Mouse (Mus musculus) kidney, embryonic 14.5 days (tissue): ENCODE results near the gene Itk. TPM values are rescaled to one million over a fixed set of nuclear protein-coding genes. Genes with fewer than 3 reads are reported as not detected.
A peak's percentile ranks its signal among the peaks of the same experiment; 100 is the strongest.

Source experiments
- ATAC-seq: fragments of 200-750 bp; cut with Nextera tagmentation; 2 replicates; pipeline ENCODE4 v1.8.0; 2017; ENCODE audit warnings: moderate number of reproducible peaks, mild to moderate bottlenecking, moderate TSS enrichment, moderate library complexity; ENCODE audit not compliant: low FRiP score, low TSS enrichment
- H3K27ac ChIP-seq: fragments of 300-500 bp; sonication (generic); 2 replicates; pipeline ENCODE4 v1.5.1; 2014; ENCODE audit warnings: low read depth, mild to moderate bottlenecking, low read length, moderate library complexity, mixed read lengths
- H3K27me3 ChIP-seq: fragments of 300-500 bp; sonication (generic); 2 replicates; pipeline ENCODE4 v1.6.1; 2014; ENCODE audit warnings: mild to moderate bottlenecking, low read length; ENCODE audit not compliant: control insufficient read depth, insufficient read depth
- H3K36me3 ChIP-seq: fragments of 300-500 bp; sonication (generic); 2 replicates; pipeline ENCODE4 v1.6.1; 2014; ENCODE audit warnings: low read length, mixed read lengths; ENCODE audit not compliant: control insufficient read depth, insufficient read depth
- H3K4me1 ChIP-seq: fragments of 300-500 bp; sonication (generic); 2 replicates; pipeline ENCODE4 v1.6.1; 2014; ENCODE audit warnings: low read length, mixed read lengths; ENCODE audit not compliant: control insufficient read depth, insufficient read depth
- H3K4me2 ChIP-seq: fragments of 300-500 bp; sonication (generic); replicated peaks from 2 replicates; pipeline ENCODE4 v1.6.1; 2014; ENCODE audit warnings: low read depth, mild to moderate bottlenecking, low read length
- H3K4me3 ChIP-seq: fragments of 300-500 bp; sonication (generic); 2 replicates; pipeline ENCODE4 v1.5.1; 2014; ENCODE audit warnings: mild to moderate bottlenecking, low read length
- H3K9ac ChIP-seq: fragments of 300-500 bp; sonication (generic); 2 replicates; pipeline ENCODE4 v1.6.1; 2014; ENCODE audit warnings: low read depth, mild to moderate bottlenecking, low read length, moderate library complexity
- H3K9me3 ChIP-seq: fragments of 300-500 bp; sonication (generic); 2 replicates; pipeline ENCODE4 v1.6.1; 2016; ENCODE audit warnings: low read length; ENCODE audit not compliant: control insufficient read depth
- WGBS: fragments of 180-500 bp; shearing (Covaris S2); extraction: QIAGEN DNeasy Blood & Tissue Kit; methylation state at CpG from one replicate; pipeline ENCODE4 v1.1.7; 2014; 5-methylcytosine and 5-hydroxymethylcytosine counted together
- polyA plus RNA-seq: library from polyadenylated mRNA; unstranded; fragments of >200 nt; fragmentation: Nextera tagmentation; extraction: Ambion mirVana; gene quantifications from 2 replicates; pipeline ENCODE4 v1.2.1, GENCODE M21; 2014

Gene Itk
- polyA plus RNA-seq, 1 experiment from 2014 or later: 0.58 TPM

GRCm38 (mm10) chr11:46283800-46284199 lies 105.5 kb downstream of the Itk start:
- H3K9ac ChIP-seq: no peak overlapping the region
- 92% methylated on average over 6 of the region's 6 CpGs for WGBS
- no peak overlapping the region for H3K4me3 ChIP-seq
- H3K4me1 ChIP-seq: no peaks in the 10 kb centered on the region
- no peak overlapping the region for H3K27ac ChIP-seq
- no peaks in the 10 kb centered on the region for H3K27me3 ChIP-seq
- H3K4me2 ChIP-seq: no peak overlapping the region
- no peaks in the 10 kb centered on the region for H3K9me3 ChIP-seq
- no peaks in the 10 kb centered on the region for H3K36me3 ChIP-seq
- no peak for ATAC-seq

- Histone ChIP-seq H3K4me3 (no peak overlapping the region), H3K4me2 (no peak overlapping the region), H3K9me3 (no peaks in the 10 kb centered on the region), H3K27me3 (no peaks in the 10 kb centered on the region), H3K4me1 (no peaks in the 10 kb centered on the region), H3K27ac (no peak overlapping the region), H3K36me3 (0 out of 2 replicates have a peak, but pooled peaks cover 2% of the 10 kb centered on the region), H3K9ac (no peak overlapping the region)
- no peak for ATAC-seq
- 88% methylated on average over 5 of the region's 5 CpGs for WGBS
Observed at GRCm38 (mm10) chr11:46282612-46283011, 106.7 kb downstream of the Itk start.

- peaks cover 6% of the 10 kb centered on the region; the same call in 1 of the 2 replicates for H3K36me3 ChIP-seq
- H3K4me1 ChIP-seq: no peaks in the 10 kb centered on the region
- no peak overlapping the region for H3K4me2 ChIP-seq
- no peak overlapping the region for H3K4me3 ChIP-seq
- no peak overlapping the region for H3K27ac ChIP-seq
- H3K9ac ChIP-seq: no peak overlapping the region
- no peak for ATAC-seq
- 92% methylated on average over 12 of the region's 12 CpGs for WGBS
- no peaks in the 10 kb centered on the region for H3K27me3 ChIP-seq
- no peaks in the 10 kb centered on the region for H3K9me3 ChIP-seq
Observed at GRCm38 (mm10) chr11:46278709-46279108, 110.6 kb downstream of the Itk start.

GRCm38 (mm10) chr11:46278140-46278539 lies 111.2 kb downstream of the Itk start:
- no peak overlapping the region for H3K27ac ChIP-seq
- no peaks in the 10 kb centered on the region for H3K9me3 ChIP-seq
- H3K4me2 ChIP-seq: no peak overlapping the region
- H3K36me3 ChIP-seq: peaks cover 6% of the 10 kb centered on the region; the same call in 1 of the 2 replicates
- 85% methylated on average over 5 of the region's 5 CpGs for WGBS
- H3K27me3 ChIP-seq: no peaks in the 10 kb centered on the region
- ATAC-seq: no peak
- H3K4me1 ChIP-seq: no peaks in the 10 kb centered on the region
- H3K4me3 ChIP-seq: no peak overlapping the region
- no peak overlapping the region for H3K9ac ChIP-seq

GRCm38 (mm10) chr11:46276778-46277177 lies 112.5 kb downstream of the Itk start:
- H3K9ac ChIP-seq: no peak overlapping the region
- WGBS: 52% methylated on average over 5 of the region's 5 CpGs
- no peak overlapping the region for H3K27ac ChIP-seq
- H3K4me1 ChIP-seq: no peaks in the 10 kb centered on the region
- no peaks in the 10 kb centered on the region for H3K27me3 ChIP-seq
- no peak overlapping the region for H3K4me3 ChIP-seq
- ATAC-seq: no peak
- H3K9me3 ChIP-seq: no peaks in the 10 kb centered on the region
- peaks cover 6% of the 10 kb centered on the region; the same call in 1 of the 2 replicates for H3K36me3 ChIP-seq
- no peak overlapping the region for H3K4me2 ChIP-seq

GRCm38 (mm10) chr11:46276168-46276567 lies 113.1 kb downstream of the Itk start:
- Histone ChIP-seq H3K27ac (no peak overlapping the region), H3K9me3 (no peaks in the 10 kb centered on the region), H3K4me2 (no peak overlapping the region), H3K4me1 (no peaks in the 10 kb centered on the region), H3K9ac (no peak overlapping the region), H3K27me3 (no peaks in the 10 kb centered on the region), H3K4me3 (no peak overlapping the region), H3K36me3 (peaks cover 6% of the 10 kb centered on the region; the same call in 1 of the 2 replicates)
- 95% methylated on average over 8 of the region's 8 CpGs for WGBS
- no peak for ATAC-seq

GRCm38 (mm10) chr11:46275302-46275701 lies 114.0 kb downstream of the Itk start:
- no peaks in the 10 kb centered on the region for H3K4me1 ChIP-seq
- no peak overlapping the region for H3K9ac ChIP-seq
- no peaks in the 10 kb centered on the region for H3K9me3 ChIP-seq
- H3K4me2 ChIP-seq: no peak overlapping the region
- H3K27me3 ChIP-seq: no peaks in the 10 kb centered on the region
- ATAC-seq: peak; percentile 85
- peaks cover 6% of the 10 kb centered on the region; the same call in 1 of the 2 replicates for H3K36me3 ChIP-seq
- H3K27ac ChIP-seq: no peak overlapping the region
- no peak overlapping the region for H3K4me3 ChIP-seq
- 12% methylated on average over 6 of the region's 6 CpGs for WGBS

Other genes with a start within 250 kb of the Itk start
- 0.13 and 0.22 TPM in 2 replicates for gene Nipal4, start 223.0 kb downstream of the Itk start, polyA plus RNA-seq
- 0.11 TPM in 1 of 2 replicates, not detected in the other for gene Fndc9, start 154.0 kb downstream of the Itk start, polyA plus RNA-seq
- gene Cyfip2, start 76.7 kb downstream of the Itk start, polyA plus RNA-seq: 9.4 and 19.2 TPM in 2 replicates
- not detected in 2 replicates for gene Fam71b, start 7.0 kb upstream of the Itk start, polyA plus RNA-seq
- gene Med7, start 47.4 kb upstream of the Itk start, polyA plus RNA-seq: 88.2 and 98.4 TPM in 2 replicates
- 0.16 TPM in 1 of 2 replicates, not detected in the other for gene Havcr2, start 65.4 kb upstream of the Itk start, polyA plus RNA-seq
- not detected in 2 replicates for gene Gm12169, start 134.7 kb upstream of the Itk start, polyA plus RNA-seq
- gene BC053393, start 182.0 kb upstream of the Itk start, polyA plus RNA-seq: not detected in 2 replicates
- not detected in 2 replicates for gene Dppa1, start 239.7 kb upstream of the Itk start, polyA plus RNA-seq